Mouse (Mus musculus) CH12F3 (cell line): ENCODE data around the gene Izumo1r.

Experiments used
- in situ Hi-C: fragments of 300-500 bp; cut with MboI; formaldehyde crosslinking; loops from 2 replicates; pipeline ENCODE4 v1.14.3; 2020; ENCODE audit warnings: low sequenced_read_pairs

The Izumo1r gene

GRCm38 (mm10) chr9:14870377-14870776 lies 33.4 kb downstream of the Izumo1r start:
- in situ Hi-C loops: no loop called here

GRCm38 (mm10) chr9:14868326-14868725 lies 35.4 kb downstream of the Izumo1r start:
- in situ Hi-C loops: loop anchor here (10.0 kb wide), 1 partner anchor 146 kb away; no protein-coding TSS in a partner anchor

- in situ Hi-C loops: loop anchor here (10.0 kb wide), 1 partner anchor 148 kb away; no protein-coding TSS in a partner anchor
These were observed 36.8 kb downstream of the Izumo1r start for GRCm38 (mm10) chr9:14866957-14867356.

- in situ Hi-C loops: loop anchor here (10.0 kb wide), 1 partner anchor 150 kb away; no protein-coding TSS in a partner anchor
These were observed 39.0 kb downstream of the Izumo1r start for GRCm38 (mm10) chr9:14864726-14865125.

- in situ Hi-C loops: loop anchor here (10.0 kb wide), 1 partner anchor 152 kb away; no protein-coding TSS in a partner anchor
These were observed 40.6 kb downstream of the Izumo1r start for GRCm38 (mm10) chr9:14863126-14863525.

- in situ Hi-C loops: loop anchor here (10.0 kb wide), 1 partner anchor 155 kb away; no protein-coding TSS in a partner anchor
These were observed 43.7 kb downstream of the Izumo1r start, which contains the start of gene Gpr83 for GRCm38 (mm10) chr9:14859868-14860639. Gene Gpr83 (plus strand): TSS chr9:14860210.

- in situ Hi-C loops: no loop called here
These were observed 45.0 kb downstream of the Izumo1r start for GRCm38 (mm10) chr9:14858782-14859181.

GRCm38 (mm10) chr9:14858170-14858706 lies 45.5 kb downstream of the Izumo1r start:
- in situ Hi-C loops: no loop called here

GRCm38 (mm10) chr9:14856922-14857654 lies 46.7 kb downstream of the Izumo1r start:
- in situ Hi-C loops: no loop called here

- in situ Hi-C loops: no loop called here
These were observed 49.2 kb downstream of the Izumo1r start for GRCm38 (mm10) chr9:14854585-14854984.

- in situ Hi-C loops: no loop called here
These were observed 55.3 kb downstream of the Izumo1r start for GRCm38 (mm10) chr9:14848267-14848935.

- in situ Hi-C loops: no loop called here
These were observed 57.3 kb downstream of the Izumo1r start for GRCm38 (mm10) chr9:14846428-14846827.

- in situ Hi-C loops: no loop called here
These were observed 59.8 kb downstream of the Izumo1r start for GRCm38 (mm10) chr9:14843901-14844300.

- in situ Hi-C loops: no loop called here
These were observed 60.4 kb downstream of the Izumo1r start for GRCm38 (mm10) chr9:14843311-14843857.

- in situ Hi-C loops: no loop called here
These were observed 61.6 kb downstream of the Izumo1r start for GRCm38 (mm10) chr9:14841878-14842761.

- in situ Hi-C loops: no loop called here
These were observed 63.8 kb downstream of the Izumo1r start for GRCm38 (mm10) chr9:14839970-14840369.

GRCm38 (mm10) chr9:14839527-14839926 lies 64.2 kb downstream of the Izumo1r start:
- in situ Hi-C loops: no loop called here
